Mouse (Mus musculus): Measurements from ENCODE around the gene Amotl1. TPM values are rescaled to one million over a fixed set of nuclear protein-coding genes. Genes with fewer than 3 reads are reported as not detected.
"Not testable (repeated sequence)": the region's sequence is repeated elsewhere in the genome, so short reads cannot be mapped to it uniquely, and the experiment has no call there.

Gene Amotl1
- total RNA-seq, 2 experiments from 2014 or later, result 14.6 to 16.9 TPM

DNA sequence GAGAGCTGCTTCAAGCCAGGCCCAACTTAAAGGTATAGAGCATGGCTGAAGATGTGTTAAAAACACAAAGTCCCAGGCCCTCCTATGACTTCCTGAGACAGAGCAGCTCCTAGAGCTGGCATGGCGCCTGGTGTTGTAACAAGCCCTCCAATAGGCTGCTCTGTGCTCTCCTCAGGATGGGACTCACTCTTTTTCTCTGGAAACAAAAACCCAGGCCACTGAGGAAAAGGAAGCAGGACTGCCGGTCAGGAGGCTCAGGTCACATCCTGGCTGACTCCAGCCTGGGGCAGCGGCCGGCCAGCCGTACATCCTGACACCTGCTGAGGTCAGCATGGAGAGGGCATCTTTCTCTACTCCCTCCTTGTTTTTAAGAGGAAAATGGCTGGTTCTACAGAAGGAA lies 36.3 kb downstream of the Amotl1 start:
- DNase-seq (ENCODE audit: low spot score in 2 of 2), result no peak
- intact Hi-C loops (cut with DNase I), result no loop called here

GRCm38 (mm10) chr9:14607464-14607863 lies 37.4 kb downstream of the Amotl1 start:
- intact Hi-C loops (cut with DNase I), result no loop called here
- no peak for DNase-seq (ENCODE audit: low spot score in 2 of 2)

GRCm38 (mm10) chr9:14605992-14606391 lies 38.9 kb downstream of the Amotl1 start:
- no peak for DNase-seq (ENCODE audit: low spot score in 2 of 2)
- intact Hi-C loops (cut with DNase I), result no loop called here

GRCm38 (mm10) chr9:14604363-14604762 lies 40.5 kb downstream of the Amotl1 start:
- intact Hi-C loops (cut with DNase I), result no loop called here
- DNase-seq (ENCODE audit: low spot score in 2 of 2), result no peak

GRCm38 (mm10) chr9:14603475-14603874 lies 41.4 kb downstream of the Amotl1 start:
- no peak for DNase-seq (ENCODE audit: low spot score in 2 of 2)
- intact Hi-C loops (cut with DNase I), result no loop called here

DNA sequence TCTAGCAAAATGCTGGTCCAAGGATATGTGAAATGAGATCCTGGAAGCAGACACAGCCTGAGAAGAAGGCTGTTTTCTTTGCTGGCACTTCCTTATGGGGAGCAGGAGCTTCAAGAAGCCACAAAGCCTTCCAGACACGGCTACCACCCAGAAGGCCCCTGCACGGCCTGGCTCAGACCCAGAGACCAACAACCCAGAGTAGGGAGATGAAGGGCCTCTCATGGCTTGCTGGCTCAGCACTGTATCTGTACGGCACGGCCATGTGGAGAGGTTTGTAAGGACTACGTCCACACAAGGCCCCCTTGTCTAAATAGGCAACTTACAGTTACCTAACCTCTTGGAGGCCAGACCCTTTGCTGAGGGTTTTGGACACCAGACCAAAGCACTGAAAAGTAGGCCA lies 45.1 kb downstream of the Amotl1 start:
- intact Hi-C loops (cut with DNase I), result no loop called here
- DNase-seq (ENCODE audit: low spot score in 2 of 2), result no peak

- intact Hi-C loops (cut with DNase I), result no loop called here
- no peak for DNase-seq (ENCODE audit: low spot score in 2 of 2)
Observed at GRCm38 (mm10) chr9:14598157-14598556, 46.7 kb downstream of the Amotl1 start.

DNA sequence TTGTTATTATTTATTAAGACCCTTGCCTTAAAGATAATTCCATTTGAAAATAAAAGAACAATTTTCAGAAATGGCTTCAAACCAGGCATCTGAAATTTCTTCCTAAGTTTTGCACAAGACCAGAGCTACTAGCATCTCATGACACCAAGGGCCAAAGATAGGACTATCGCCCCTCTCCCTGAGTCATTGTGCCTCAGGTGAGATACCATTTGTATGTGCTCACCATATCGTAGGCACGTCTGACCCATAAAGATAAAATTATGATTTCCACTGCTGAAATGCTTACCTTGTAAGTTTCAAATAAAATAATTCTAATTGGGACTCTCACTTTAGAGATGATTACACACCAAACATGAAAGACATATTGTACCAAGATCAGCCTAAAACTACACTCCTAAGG lies 47.4 kb downstream of the Amotl1 start:
- no peak for DNase-seq (ENCODE audit: low spot score in 2 of 2)
- intact Hi-C loops (cut with DNase I), result no loop called here

- no peak for DNase-seq (ENCODE audit: low spot score in 2 of 2)
- intact Hi-C loops (cut with DNase I), result no loop called here
Observed at GRCm38 (mm10) chr9:14596858-14597257, 48.0 kb downstream of the Amotl1 start.

- intact Hi-C loops (cut with DNase I), result no loop called here
- DNase-seq (ENCODE audit: low spot score in 2 of 2), result peak; percentile 66 to 70
Observed at GRCm38 (mm10) chr9:14596427-14596826, 48.4 kb downstream of the Amotl1 start.

DNA sequence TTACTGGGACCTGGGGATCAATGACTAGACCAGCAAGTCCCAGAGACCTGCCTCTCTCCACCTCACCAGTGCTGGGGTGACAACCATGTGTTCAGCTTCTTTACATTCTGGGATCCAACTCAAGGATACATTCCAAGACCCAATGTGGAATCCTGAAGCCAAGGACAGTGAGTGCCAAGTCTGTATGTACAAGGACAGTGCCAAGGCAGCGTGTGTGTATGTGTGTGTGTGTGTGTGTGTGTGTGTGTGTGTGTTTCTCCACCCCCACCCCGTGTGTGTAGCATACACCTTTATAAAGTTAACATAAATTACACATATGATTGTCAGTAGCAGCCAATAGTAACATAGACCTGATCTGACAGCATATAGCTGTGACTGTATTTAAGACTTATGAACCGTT lies 49.0 kb downstream of the Amotl1 start:
- DNase-seq (ENCODE audit: low spot score in 2 of 2), result no peak
- intact Hi-C loops (cut with DNase I), result no loop called here

DNA sequence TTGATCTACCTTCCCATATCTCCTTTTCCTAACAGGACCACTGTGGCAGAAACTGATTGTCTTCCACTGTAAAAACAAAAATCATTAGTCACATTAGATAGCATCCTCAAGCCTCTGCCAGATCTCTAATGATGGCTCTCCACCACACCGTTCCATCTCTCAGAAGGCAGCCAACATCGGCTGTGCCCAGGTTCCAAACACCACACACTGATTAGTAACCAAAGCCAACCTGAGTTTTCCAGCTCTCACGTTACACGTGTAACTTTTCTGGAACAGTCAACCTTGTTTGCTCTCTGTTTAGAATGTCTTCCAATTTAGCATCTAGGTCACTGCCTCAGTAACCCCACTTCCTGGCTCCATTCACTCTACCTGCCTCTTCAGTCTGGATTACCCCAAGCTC lies 51.0 kb downstream of the Amotl1 start:
- intact Hi-C loops (cut with DNase I), result no loop called here
- no peak for DNase-seq (ENCODE audit: low spot score in 2 of 2)

DNA sequence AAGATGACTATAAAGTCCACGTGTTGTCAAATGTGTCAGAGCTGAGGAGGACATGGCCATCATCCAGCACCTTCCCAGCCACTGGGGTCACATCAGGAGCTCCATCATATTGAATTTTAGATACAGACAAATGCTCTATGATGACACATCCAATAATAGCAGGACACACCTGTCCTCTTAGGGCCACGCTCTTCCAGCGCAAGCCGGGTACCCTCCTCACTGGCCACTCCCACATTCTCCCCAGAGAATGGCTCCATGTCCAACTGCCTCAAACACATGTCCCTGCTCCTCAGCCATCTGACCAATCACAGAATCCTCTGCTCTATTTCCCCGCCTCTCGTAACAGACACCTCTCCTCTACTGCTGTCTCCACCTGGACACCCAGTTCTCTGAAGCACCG lies 54.2 kb downstream of the Amotl1 start:
- DNase-seq (ENCODE audit: low spot score in 2 of 2), result no peak
- intact Hi-C loops (cut with DNase I), result no loop called here

GRCm38 (mm10) chr9:14588690-14589089 lies 56.2 kb downstream of the Amotl1 start:
- no peak for DNase-seq (ENCODE audit: low spot score in 2 of 2)
- intact Hi-C loops (cut with DNase I), result no loop called here

DNA sequence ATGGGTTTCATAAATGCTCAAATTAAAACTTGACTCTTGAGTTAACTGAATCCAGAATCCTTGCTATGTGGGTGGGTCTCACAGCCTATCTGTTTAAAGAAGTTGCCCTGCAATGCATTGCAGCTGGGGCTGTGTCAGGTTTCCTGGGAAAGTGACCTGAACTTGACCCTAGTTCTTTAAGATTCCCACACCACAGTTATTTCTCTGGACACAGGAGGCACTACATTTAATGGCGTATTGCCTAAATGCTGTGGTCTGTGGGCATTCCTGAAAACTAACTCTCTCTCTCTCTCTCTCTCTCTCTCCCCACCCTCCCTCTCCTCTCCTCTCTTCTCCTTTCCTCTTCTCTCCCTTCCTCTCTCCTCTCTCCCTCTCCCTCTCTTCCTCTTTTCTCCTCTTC lies 59.2 kb downstream of the Amotl1 start:
- intact Hi-C loops (cut with DNase I), result no loop called here
- no peak for DNase-seq (ENCODE audit: low spot score in 2 of 2)

- intact Hi-C loops (cut with DNase I), result no loop called here
- DNase-seq (ENCODE audit: low spot score in 2 of 2), result no peak
Observed at GRCm38 (mm10) chr9:14578960-14579359, 65.9 kb downstream of the Amotl1 start.

GRCm38 (mm10) chr9:14576359-14576758 lies 68.5 kb downstream of the Amotl1 start:
- DNase-seq (ENCODE audit: low spot score in 2 of 2); intact Hi-C loops (cut with DNase I): not testable (repeated sequence)

DNA sequence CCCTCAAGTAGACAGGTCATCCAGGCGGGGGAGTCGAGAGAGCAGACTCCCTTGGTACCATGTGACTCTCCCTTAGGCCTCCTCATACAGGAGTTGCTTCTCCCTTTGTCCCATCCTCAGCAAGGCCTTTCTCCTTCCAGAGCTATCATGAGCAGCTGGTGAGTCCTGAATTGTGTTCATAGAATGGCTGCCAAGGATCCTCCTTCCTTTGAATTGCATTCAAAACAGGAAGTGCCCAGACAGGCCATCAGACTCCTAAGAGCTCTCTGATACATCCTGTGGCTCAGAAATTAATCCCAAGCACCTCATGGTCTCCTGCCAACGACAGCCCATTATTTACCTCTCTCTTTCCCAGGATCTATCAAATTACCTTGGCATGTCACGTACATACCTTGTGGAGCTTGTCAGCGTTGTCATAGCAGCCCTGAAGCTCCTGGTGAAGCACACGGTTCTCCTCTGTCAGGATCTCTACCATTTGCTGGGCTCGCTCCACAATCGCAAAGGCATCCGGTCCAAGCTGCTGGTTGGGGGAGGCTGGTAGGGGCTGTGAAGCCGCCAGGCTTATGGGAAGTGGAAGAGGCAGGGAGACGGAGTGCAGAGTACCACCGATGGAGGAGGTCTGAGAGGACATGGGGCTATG lies 70.0 kb downstream of the Amotl1 start:
- no peak for DNase-seq (ENCODE audit: low spot score in 2 of 2)
- intact Hi-C loops (cut with DNase I), result no loop called here

GRCm38 (mm10) chr9:14569175-14569975 lies 75.5 kb downstream of the Amotl1 start:
- no peak for DNase-seq (ENCODE audit: low spot score in 2 of 2)
- intact Hi-C loops (cut with DNase I), result no loop called here

DNA sequence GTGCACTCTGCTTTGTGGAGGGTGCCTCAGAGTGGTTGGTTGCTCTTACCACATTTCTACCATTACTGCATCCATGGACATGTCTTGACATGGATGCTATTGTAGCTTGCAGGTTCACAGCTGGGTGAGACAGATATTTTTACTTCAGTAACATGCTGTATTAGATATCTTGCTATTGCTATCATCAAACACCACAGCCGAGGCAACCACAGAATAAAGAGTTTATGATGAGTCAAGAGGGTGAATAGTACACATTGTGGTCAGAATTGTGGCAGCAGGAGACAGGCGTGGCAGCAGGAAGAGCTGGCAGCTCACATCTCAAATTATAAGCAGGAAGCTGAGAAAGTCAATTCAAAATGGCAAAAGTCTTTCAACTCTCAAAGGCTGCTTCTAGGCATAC lies 76.4 kb downstream of the Amotl1 start:
- intact Hi-C loops (cut with DNase I), result no loop called here
- DNase-seq (ENCODE audit: low spot score in 2 of 2), result no peak

DNA sequence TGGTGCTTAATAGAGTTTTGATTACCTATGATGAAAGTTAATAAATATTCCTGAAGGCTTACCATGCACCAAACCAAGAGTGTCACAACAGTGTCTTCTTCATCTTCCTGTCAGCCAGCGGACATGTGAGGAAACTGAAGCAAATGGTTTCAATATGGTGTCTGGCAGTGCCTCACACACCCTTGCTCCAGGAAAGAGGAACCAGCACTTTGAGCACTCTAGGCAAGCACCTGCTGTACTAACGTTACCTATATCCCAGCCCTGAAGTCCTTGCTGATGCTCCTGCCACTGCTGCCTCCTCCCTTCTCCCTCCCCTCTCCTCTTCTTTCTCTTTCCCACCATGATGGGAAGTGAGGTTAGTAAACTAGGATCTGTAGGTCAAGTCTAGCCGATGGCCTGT lies 80.4 kb downstream of the Amotl1 start:
- intact Hi-C loops (cut with DNase I), result no loop called here
- no peak for DNase-seq (ENCODE audit: low spot score in 2 of 2)
